Mouse (Mus musculus) embryonic facial prominence, embryonic 15.5 days (tissue): ENCODE data around the gene Cyp27b1. TPM values are rescaled to one million over a fixed set of nuclear protein-coding genes. Genes with fewer than 3 reads are reported as not detected.

Experiments used
- ATAC-seq: fragments of 200-750 bp; cut with Nextera tagmentation; 2 replicates; pipeline ENCODE4 v1.8.0; 2017; ENCODE audit warnings: low read depth, moderate TSS enrichment; ENCODE audit not compliant: insufficient number of reproducible peaks, low FRiP score, low TSS enrichment
- H3K27ac ChIP-seq: fragments of 300-500 bp; sonication (generic); replicated peaks from 2 replicates; pipeline ENCODE4 v1.5.1; 2015; ENCODE audit warnings: mild to moderate bottlenecking, inconsistent platforms
- H3K27me3 ChIP-seq: fragments of 300-500 bp; sonication (generic); 2 replicates; pipeline ENCODE4 v1.6.1; 2015; ENCODE audit warnings: inconsistent platforms
- H3K36me3 ChIP-seq: fragments of 300-500 bp; sonication (generic); 2 replicates; pipeline ENCODE4 v1.6.1; 2015; ENCODE audit warnings: mild to moderate bottlenecking, inconsistent platforms
- H3K4me1 ChIP-seq: fragments of 300-500 bp; sonication (generic); 2 replicates; pipeline ENCODE4 v1.6.1; 2015; ENCODE audit warnings: inconsistent platforms
- H3K4me2 ChIP-seq: fragments of 300-500 bp; sonication (generic); replicated peaks from 2 replicates; pipeline ENCODE4 v1.6.1; 2015; ENCODE audit warnings: mild to moderate bottlenecking, inconsistent platforms
- H3K4me3 ChIP-seq: fragments of 300-500 bp; sonication (generic); replicated peaks from 2 replicates; pipeline ENCODE4 v1.5.1; 2015; ENCODE audit warnings: mild to moderate bottlenecking, inconsistent platforms
- H3K9ac ChIP-seq: fragments of 300-500 bp; sonication (generic); 2 replicates; pipeline ENCODE4 v1.6.1; 2015; ENCODE audit warnings: inconsistent platforms
- H3K9me3 ChIP-seq: fragments of 300-500 bp; sonication (generic); replicated peaks from 2 replicates; pipeline ENCODE4 v1.6.1; 2016; ENCODE audit warnings: inconsistent platforms
- WGBS: fragments of 180-500 bp; shearing (Covaris S2); methylation state at CpG from one replicate; pipeline ENCODE4 v1.1.7; 2015; 5-methylcytosine and 5-hydroxymethylcytosine counted together
- polyA plus RNA-seq: library from polyadenylated mRNA; unstranded; fragments of >200 nt; fragmentation: Nextera tagmentation; extraction: Ambion mirVana; gene quantifications from 2 replicates; pipeline ENCODE4 v1.2.1, GENCODE M21; 2015

The Cyp27b1 gene
- polyA plus RNA-seq, result 0.13 and 0.41 TPM in 2 replicates

DNA sequence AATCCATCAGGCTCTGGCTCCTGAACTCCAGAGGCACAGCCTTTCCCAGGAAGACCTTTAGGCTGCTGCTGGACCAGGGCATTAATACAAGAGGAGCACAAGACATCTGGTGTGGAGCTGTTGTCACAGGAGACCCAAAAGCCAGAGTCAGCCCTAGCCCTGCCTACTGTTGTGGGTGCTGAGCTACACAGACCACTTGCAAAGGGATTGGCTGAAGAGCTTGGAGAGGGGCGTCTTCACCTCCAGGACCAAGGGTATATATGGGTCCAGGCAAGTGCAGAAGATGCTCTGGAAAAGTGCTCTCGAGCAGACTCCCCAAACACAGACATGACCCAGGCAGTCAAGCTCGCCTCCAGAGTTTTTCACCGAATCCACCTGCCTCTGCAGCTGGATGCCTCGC, at the start of gene Cyp27b1:
Gene Cyp27b1 (plus strand): TSS at position 297 of the 400 bp plus-strand sequence.
- WGBS, result 25% methylated on average over 5 of the region's 5 CpGs
- Histone ChIP-seq H3K27ac (no peak within 1 kb of the TSS), H3K4me3 (peak within 1 kb of the TSS; percentile 19), H3K27me3 (peaks cover 55% of the 10 kb centered on the region), H3K9ac (no peak within 1 kb of the TSS), H3K4me1 (peaks cover 23% of the 10 kb centered on the region), H3K36me3 (peaks cover 14% of the 10 kb centered on the region), H3K4me2 (peak within 1 kb of the TSS; percentile 36), H3K9me3 (no peaks in the 10 kb centered on the region)
- no peak for ATAC-seq

GRCm38 (mm10) chr10:127000529-127000928, 47.5 kb upstream of the Cyp27b1 start, which contains the start of gene Avil:
TSS of gene Avil (plus strand) at chr10:127000709.
- Histone ChIP-seq H3K4me3 (no peak within 1 kb of the TSS), H3K36me3 (peaks cover 41% of the 10 kb centered on the region), H3K4me1 (peaks cover 16% of the 10 kb centered on the region; the same call in 1 of the 2 replicates), H3K27me3 (no peaks in the 10 kb centered on the region), H3K9me3 (no peaks in the 10 kb centered on the region), H3K9ac (no peak within 1 kb of the TSS), H3K27ac (0 out of 2 replicates have a peak within 1 kb of the TSS, but pooled peaks have one; percentile 35), H3K4me2 (no peak within 1 kb of the TSS)
- WGBS, result 85% methylated on average over 5 of the region's 5 CpGs
- ATAC-seq, result no peak

DNA sequence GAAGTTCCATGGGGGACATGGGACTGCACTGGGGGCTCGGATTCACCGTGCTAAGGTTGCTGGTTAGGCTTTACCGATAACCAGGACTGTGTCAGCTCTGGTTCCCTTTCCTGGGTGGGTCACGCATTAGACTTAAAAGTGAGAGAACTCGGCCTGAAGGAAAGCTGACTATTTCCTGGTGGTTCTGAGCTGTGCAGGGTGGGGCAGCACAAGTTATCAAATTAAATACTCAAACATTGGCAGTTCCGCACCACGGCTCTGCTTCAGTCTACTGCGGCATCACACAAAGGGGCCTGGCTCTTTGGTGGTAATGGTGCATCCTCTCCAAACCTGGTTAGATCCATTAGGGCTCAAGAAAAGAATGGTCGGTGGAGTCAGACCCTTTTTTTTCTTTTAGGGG, 46.8 kb upstream of the Cyp27b1 start:
- Histone ChIP-seq H3K4me3 (no peak overlapping the region), H3K4me2 (no peak overlapping the region), H3K36me3 (peaks cover 34% of the 10 kb centered on the region), H3K4me1 (peaks cover 16% of the 10 kb centered on the region; the same call in 1 of the 2 replicates), H3K27ac (no peak overlapping the region), H3K27me3 (no peaks in the 10 kb centered on the region), H3K9ac (no peak overlapping the region), H3K9me3 (no peaks in the 10 kb centered on the region)
- no peak for ATAC-seq
- 73% methylated on average over 9 of the region's 9 CpGs for WGBS

- no peak overlapping the region for H3K4me3 ChIP-seq
- no peak for ATAC-seq
- no peak overlapping the region for H3K9ac ChIP-seq
- peaks cover 16% of the 10 kb centered on the region; the same call in 1 of the 2 replicates for H3K4me1 ChIP-seq
- H3K27me3 ChIP-seq, result no peaks in the 10 kb centered on the region
- peaks cover 34% of the 10 kb centered on the region for H3K36me3 ChIP-seq
- H3K4me2 ChIP-seq, result no peak overlapping the region
- no peaks in the 10 kb centered on the region for H3K9me3 ChIP-seq
- 87% methylated on average over 1 of the region's 1 CpGs for WGBS
- H3K27ac ChIP-seq, result no peak overlapping the region
Observed at GRCm38 (mm10) chr10:127002056-127002455, 46.0 kb upstream of the Cyp27b1 start.

DNA sequence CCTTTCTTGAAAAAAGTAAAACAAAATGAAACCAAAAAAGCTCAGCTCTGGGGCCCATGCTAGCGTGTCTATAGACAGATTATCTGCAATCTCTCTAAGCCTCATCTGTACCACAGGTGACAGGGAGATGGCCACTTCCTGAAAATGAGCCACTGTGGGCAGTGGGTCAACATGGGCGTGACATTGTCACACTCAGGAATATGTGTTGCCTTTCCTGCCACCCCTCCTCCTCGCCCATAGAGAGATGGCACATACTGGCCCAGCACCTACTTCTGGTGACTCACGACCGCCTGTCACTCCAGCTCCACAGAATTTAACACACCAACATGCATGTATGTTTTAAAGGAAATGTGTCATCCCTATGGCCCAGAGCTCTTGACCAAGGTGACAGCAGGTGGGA, 45.3 kb upstream of the Cyp27b1 start:
- ATAC-seq, result no peak
- Histone ChIP-seq H3K27me3 (no peaks in the 10 kb centered on the region), H3K4me2 (no peak overlapping the region), H3K27ac (no peak overlapping the region), H3K9ac (no peak overlapping the region), H3K36me3 (peaks cover 28% of the 10 kb centered on the region), H3K9me3 (no peaks in the 10 kb centered on the region), H3K4me3 (no peak overlapping the region), H3K4me1 (peaks cover 11% of the 10 kb centered on the region; the same call in 1 of the 2 replicates)
- 87% methylated on average over 5 of the region's 5 CpGs for WGBS

GRCm38 (mm10) chr10:127003334-127003733, 44.7 kb upstream of the Cyp27b1 start:
- ATAC-seq, result no peak
- no peaks in the 10 kb centered on the region for H3K9me3 ChIP-seq
- WGBS, result 81% methylated on average over 8 of the region's 8 CpGs

DNA sequence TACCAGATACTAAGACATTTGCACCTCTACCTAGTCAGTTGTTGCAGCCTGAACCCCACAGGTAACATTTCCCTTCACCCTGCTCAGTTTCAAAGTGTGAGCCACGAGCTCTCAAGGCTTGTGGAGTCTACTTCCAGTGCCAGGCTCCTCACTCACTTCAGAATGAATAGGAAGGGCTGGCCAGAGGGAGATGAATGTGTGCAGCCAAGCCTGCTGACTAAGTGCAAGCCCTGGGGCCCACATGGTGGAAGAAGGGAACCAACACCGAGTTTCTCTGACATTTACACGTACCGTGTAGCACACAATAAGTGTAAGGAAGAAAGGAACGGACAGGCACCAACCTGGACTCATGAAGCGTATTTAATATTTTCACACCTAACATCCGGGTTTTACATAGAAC, 44.2 kb upstream of the Cyp27b1 start:
- no peak overlapping the region for H3K4me3 ChIP-seq
- no peak overlapping the region for H3K9ac ChIP-seq
- peaks cover 11% of the 10 kb centered on the region; the same call in 1 of the 2 replicates for H3K4me1 ChIP-seq
- no peaks in the 10 kb centered on the region for H3K9me3 ChIP-seq
- peaks cover 17% of the 10 kb centered on the region for H3K36me3 ChIP-seq
- WGBS, result 81% methylated on average over 7 of the region's 7 CpGs
- H3K27me3 ChIP-seq, result no peaks in the 10 kb centered on the region
- H3K4me2 ChIP-seq, result no peak overlapping the region
- ATAC-seq, result no peak
- H3K27ac ChIP-seq, result no peak overlapping the region

More at GRCm38 (mm10) chr10:127003334-127003733, 44.7 kb upstream of the Cyp27b1 start:
- Histone ChIP-seq H3K4me1 (peaks cover 11% of the 10 kb centered on the region; the same call in 1 of the 2 replicates), H3K4me2 (no peak overlapping the region), H3K4me3 (no peak overlapping the region), H3K27me3 (no peaks in the 10 kb centered on the region), H3K27ac (no peak overlapping the region), H3K9ac (no peak overlapping the region), H3K36me3 (peaks cover 22% of the 10 kb centered on the region)

- ATAC-seq, result no peak
- 46% methylated on average over 5 of the region's 5 CpGs for WGBS
- no peaks in the 10 kb centered on the region for H3K27me3 ChIP-seq
- H3K9ac ChIP-seq, result no peak overlapping the region
- H3K4me1 ChIP-seq, result peaks cover 6% of the 10 kb centered on the region
- no peak overlapping the region for H3K4me2 ChIP-seq
- no peaks in the 10 kb centered on the region for H3K9me3 ChIP-seq
- H3K4me3 ChIP-seq, result no peak overlapping the region
- no peak overlapping the region for H3K27ac ChIP-seq
- peaks cover 6% of the 10 kb centered on the region; the same call in 1 of the 2 replicates for H3K36me3 ChIP-seq
Observed at GRCm38 (mm10) chr10:127016488-127016887, 31.6 kb upstream of the Cyp27b1 start.

DNA sequence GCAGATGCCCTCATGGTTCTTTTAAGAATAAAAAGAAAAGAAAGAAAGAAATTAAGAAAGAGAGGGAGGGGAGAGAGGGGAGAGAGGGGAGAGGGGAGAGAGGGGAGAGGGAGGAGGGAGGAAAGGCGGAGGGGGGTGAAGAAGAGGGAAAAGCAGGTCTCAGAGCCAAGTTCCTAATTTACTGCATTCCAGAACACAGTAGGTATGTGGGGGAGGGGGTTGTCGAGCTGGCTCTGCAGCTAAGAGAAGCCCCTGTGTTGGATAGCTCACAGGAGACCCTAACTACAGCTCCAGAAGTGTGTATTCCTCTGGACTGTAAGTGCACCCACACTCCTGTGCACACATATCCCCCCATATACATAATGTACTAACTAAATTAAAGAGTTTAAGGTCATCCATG, 31.0 kb upstream of the Cyp27b1 start:
- ATAC-seq, result no peak
- Histone ChIP-seq H3K4me3 (no peak overlapping the region), H3K4me1 (peaks cover 6% of the 10 kb centered on the region), H3K9ac (no peak overlapping the region), H3K4me2 (no peak overlapping the region), H3K36me3 (peaks cover 11% of the 10 kb centered on the region; the same call in 1 of the 2 replicates), H3K9me3 (no peaks in the 10 kb centered on the region), H3K27me3 (no peaks in the 10 kb centered on the region), H3K27ac (no peak overlapping the region)
- WGBS, result 6% methylated on average over 2 of the region's 2 CpGs

GRCm38 (mm10) chr10:127018422-127018821, 29.6 kb upstream of the Cyp27b1 start:
- Histone ChIP-seq H3K27me3 (no peaks in the 10 kb centered on the region), H3K36me3 (peaks cover 19% of the 10 kb centered on the region), H3K4me2 (no peak overlapping the region), H3K27ac (no peak overlapping the region), H3K4me3 (no peak overlapping the region), H3K4me1 (peaks cover 6% of the 10 kb centered on the region), H3K9ac (no peak overlapping the region), H3K9me3 (no peaks in the 10 kb centered on the region)
- 70% methylated on average over 16 of the region's 16 CpGs for WGBS
- no peak for ATAC-seq

DNA sequence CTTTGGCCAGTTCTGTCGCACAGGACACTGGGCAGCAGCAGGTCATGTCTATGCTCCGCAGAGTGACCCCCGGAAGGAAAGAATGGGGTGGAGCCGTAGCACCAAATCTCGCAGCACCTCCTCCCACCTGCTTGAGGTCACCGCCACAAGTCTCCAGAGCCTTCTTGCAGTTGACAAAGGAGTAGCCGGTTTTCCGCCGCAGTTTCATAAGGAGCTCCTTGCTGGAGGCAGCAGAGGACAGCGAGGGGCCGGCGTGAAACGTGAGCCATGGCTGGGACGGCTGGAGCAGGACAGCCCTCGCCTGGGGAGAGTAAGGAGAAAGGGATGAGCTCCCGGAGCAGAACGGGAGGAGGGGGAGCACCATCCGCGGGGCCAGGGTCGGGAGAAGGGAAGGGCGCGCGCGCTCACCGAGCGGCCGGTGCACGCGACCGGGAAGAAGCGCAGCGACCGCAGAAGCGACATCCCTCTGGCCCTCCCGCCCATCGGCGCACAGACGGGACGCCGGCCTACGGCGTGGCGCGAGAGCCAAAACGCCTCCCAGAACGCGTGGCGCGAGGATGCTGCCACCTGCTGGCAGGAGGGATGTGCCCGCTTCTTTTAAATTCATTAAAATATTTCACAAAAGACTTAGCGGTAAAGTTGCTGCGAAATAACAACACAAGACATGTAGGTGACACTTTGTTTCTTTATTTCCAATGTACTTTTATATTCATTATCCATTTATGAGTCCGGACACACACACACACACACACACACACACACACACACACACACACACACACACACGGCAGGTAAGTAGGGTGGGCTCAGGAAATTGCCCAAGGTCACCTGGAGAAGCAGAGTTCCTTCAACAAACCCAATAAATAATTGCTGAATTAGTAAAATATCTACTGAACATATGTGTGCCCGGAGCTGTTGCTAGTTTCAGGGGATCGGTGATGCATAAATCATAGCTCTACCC, 17.4 kb upstream of the Cyp27b1 start, which contains the start of gene Tsfm:
Gene Tsfm (minus strand): TSS at position 505 of the 961 bp plus-strand sequence.
- ATAC-seq, result peak; percentile 81
- Histone ChIP-seq H3K4me2 (peak within 1 kb of the TSS; percentile 85), H3K9me3 (no peaks in the 10 kb centered on the region), H3K36me3 (peaks cover 32% of the 10 kb centered on the region), H3K27me3 (no peaks in the 10 kb centered on the region), H3K4me1 (peaks cover 5% of the 10 kb centered on the region), H3K4me3 (peak within 1 kb of the TSS; percentile 94), H3K27ac (peak within 1 kb of the TSS; percentile 83), H3K9ac (peak within 1 kb of the TSS; percentile 83)
- WGBS, result 5% methylated on average over 56 of the region's 56 CpGs
